Mouse (Mus musculus): ENCODE results near the gene Garem2.

DNA sequence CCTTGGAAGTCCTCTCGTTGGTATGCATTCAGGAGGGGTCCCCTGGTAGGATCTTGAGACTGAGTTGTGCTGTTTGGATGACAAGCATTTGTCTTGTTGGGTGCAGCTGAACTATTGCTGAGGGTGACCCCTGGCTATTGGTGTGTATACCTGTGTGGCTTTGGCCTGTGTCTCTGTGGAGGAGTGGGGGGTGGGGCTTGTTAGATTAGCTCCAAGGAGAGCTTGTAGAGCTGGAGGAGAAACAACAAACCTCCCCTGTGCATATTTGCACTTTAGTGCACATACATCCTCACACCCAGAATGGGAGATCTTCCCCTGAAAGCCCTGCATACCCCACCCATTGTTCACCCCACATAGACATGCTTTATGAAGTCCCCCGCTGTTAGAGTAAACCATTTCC is 1.8 kb downstream of the Garem2 start:
- TF ChIP-seq CTCF (conservative IDR thresholded peaks at IDR 0.05 in 1 of 2, IDR thresholded peaks at IDR 0.05 in 1 of 2; ENCODE audit: low read depth in 2 of 2, low read length in 2 of 2) (no peak), ZMIZ1 (IDR thresholded peaks at IDR 0.05; ENCODE audit: low read depth, low read length) (no peak), ELF1 (IDR thresholded peaks at IDR 0.05; ENCODE audit: low read depth, low read length) (no peak), MXI1 (IDR thresholded peaks at IDR 0.05; ENCODE audit: low read depth, low read length) (no peak)
